Mouse (Mus musculus): ENCODE measurements at regions not wholly inside any gene's neighbourhood (a gene's known extent, or its start where the extent isn't known, plus 50 kb on each side); places are given as distances from the start of the nearest gene placed in this dataset.
A peak's percentile ranks its signal among the peaks of the same experiment; 100 is the strongest.

DNA sequence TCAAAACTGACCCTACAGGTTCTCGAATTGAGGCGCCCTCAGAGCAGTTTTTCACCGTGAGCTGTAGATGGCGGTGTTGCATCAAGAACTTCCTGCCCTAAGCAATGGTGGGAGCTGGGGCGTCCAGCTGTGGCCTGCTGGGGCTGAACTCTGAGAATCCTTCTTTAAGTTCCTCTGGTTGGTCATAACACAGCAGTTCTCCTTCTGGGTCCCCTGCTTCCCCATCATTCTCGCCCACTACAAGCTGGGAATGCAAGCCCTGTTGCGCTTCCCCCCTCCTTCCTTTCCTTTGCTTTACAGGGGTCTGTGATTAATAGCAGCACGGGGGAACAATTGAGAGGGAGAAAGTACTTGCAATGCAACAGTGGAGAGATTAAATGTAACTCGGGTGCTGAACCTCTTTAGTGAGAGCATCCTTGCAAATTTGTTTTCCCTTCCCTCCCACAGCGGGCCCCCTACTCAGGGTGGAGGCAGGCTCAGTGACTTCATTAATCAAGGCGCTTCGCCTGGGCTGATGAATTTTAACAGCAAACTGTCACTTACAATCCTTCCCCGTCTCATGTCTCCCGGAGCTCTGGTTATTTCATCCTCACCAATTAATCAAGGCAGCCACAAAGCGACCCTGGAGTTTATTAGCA, 794.3 kb upstream of the Api5 start:
- ATAC-seq (ENCODE audit: insufficient number of reproducible peaks, low FRiP score, low TSS enrichment, low read depth): peak; percentile 39; the same call in 1 of the 2 replicates
- H3K36me3 ChIP-seq: no peaks in the 10 kb centered on the region
- H3K27ac ChIP-seq (replicated peaks): no peak overlapping the region
- peak overlapping the region; percentile 41 for H3K4me2 ChIP-seq (replicated peaks)
- H3K9me3 ChIP-seq (replicated peaks): no peaks in the 10 kb centered on the region
- 5% methylated on average over 15 of the region's 15 CpGs for WGBS
- peak overlapping the region; percentile 23; the same call in 1 of the 2 replicates for H3K4me3 ChIP-seq (replicated peaks)
- H3K4me1 ChIP-seq: no peaks in the 10 kb centered on the region
- H3K27me3 ChIP-seq: no peaks in the 10 kb centered on the region
- H3K9ac ChIP-seq: no peak overlapping the region; the same call in 1 of the 2 replicates

- Histone ChIP-seq H3K9me3 (replicated peaks) (no peaks in the 10 kb centered on the region), H3K9ac (no peak overlapping the region), H3K27me3 (no peaks in the 10 kb centered on the region), H3K4me1 (no peaks in the 10 kb centered on the region), H3K27ac (replicated peaks) (no peak overlapping the region), H3K4me2 (replicated peaks) (peak overlapping the region; percentile 41; the same call in 1 of the 2 replicates), H3K4me3 (replicated peaks) (no peak overlapping the region), H3K36me3 (no peaks in the 10 kb centered on the region)
- ATAC-seq (ENCODE audit: insufficient number of reproducible peaks, low FRiP score, low TSS enrichment, low read depth): no peak
- 26% methylated on average over 9 of the region's 9 CpGs for WGBS
Measured at GRCm38 (mm10) chr2:95231739-95232134, 793.8 kb upstream of the Api5 start.

- no peaks in the 10 kb centered on the region for H3K4me1 ChIP-seq
- no peak overlapping the region for H3K4me2 ChIP-seq (replicated peaks)
- H3K4me3 ChIP-seq (replicated peaks): no peak overlapping the region
- WGBS: 76% methylated on average over 2 of the region's 2 CpGs
- no peaks in the 10 kb centered on the region for H3K9me3 ChIP-seq (replicated peaks)
- no peak overlapping the region for H3K9ac ChIP-seq
- ATAC-seq (ENCODE audit: insufficient number of reproducible peaks, low FRiP score, low TSS enrichment, low read depth): no peak
- no peak overlapping the region for H3K27ac ChIP-seq (replicated peaks)
- no peaks in the 10 kb centered on the region for H3K27me3 ChIP-seq
- H3K36me3 ChIP-seq: no peaks in the 10 kb centered on the region
Measured at GRCm38 (mm10) chr2:95229386-95229785, 791.5 kb upstream of the Api5 start.

DNA sequence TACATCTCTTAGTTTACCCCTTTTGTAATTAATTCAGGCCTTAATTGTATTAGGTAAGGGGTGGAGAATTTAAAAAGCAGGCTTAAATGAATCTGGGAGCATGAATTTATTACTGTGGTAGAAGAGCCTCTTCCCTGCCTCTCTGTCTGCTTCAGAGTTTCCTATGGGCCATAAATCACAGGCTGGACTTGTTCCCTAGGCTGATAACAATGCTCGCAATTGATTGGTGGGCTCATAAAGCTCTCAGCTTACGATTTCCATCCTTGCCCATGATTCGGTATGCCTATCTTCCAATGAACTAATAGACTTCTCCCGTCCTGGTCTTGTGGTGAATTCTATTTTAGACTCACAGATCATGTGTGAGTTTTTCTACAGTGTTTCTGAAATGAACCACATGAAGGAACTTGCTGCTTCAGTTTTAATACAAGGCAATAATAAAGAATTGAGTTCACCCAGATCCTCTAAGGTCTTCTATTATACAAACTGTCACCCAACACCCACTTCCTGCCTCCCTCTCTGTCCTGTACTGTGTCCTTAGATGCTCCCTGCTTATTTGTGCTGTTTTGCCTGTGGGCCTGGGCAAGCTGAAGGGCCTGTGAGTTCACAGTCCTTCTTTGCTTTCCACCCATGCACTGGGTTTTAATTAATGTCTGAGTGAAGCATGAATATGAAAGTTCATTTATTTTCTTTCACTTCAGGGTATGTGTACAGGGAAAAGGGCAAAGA, 772.4 kb upstream of the Api5 start:
- Histone ChIP-seq H3K27me3 (no peaks in the 10 kb centered on the region), H3K4me1 (no peaks in the 10 kb centered on the region), H3K36me3 (no peaks in the 10 kb centered on the region), H3K9ac (no peak overlapping the region), H3K9me3 (replicated peaks) (no peaks in the 10 kb centered on the region), H3K4me2 (replicated peaks) (no peak overlapping the region), H3K4me3 (replicated peaks) (no peak overlapping the region), H3K27ac (replicated peaks) (no peak overlapping the region)
- no peak for ATAC-seq (ENCODE audit: insufficient number of reproducible peaks, low FRiP score, low TSS enrichment, low read depth)
- 57% methylated on average over 4 of the region's 4 CpGs for WGBS

Measured in embryonic facial prominence, embryonic 15.5 days (tissue).